Mouse (Mus musculus): ENCODE measurements around the gene Gna13.

- TF ChIP-seq MAFK (IDR thresholded peaks at IDR 0.05; ENCODE audit: borderline replicate concordance, low read depth, low read length) = no peak
- TF ChIP-seq MEF2A (IDR thresholded peaks at IDR 0.05; ENCODE audit: extremely low read depth, insufficient replicate concordance, low read depth, low read length, poor library complexity, severe bottlenecking) = no peak
- TF ChIP-seq GATA1 (IDR thresholded peaks at IDR 0.05; ENCODE audit: low read depth, low read length) = no peak
- TF ChIP-seq ZC3H11A (IDR thresholded peaks at IDR 0.05; ENCODE audit: low read depth, low read length) = no peak
Observed at GRCm38 (mm10) chr11:109362463-109363190, at the start of gene Gna13.

Measured in MEL (cell line).